Mouse (Mus musculus) testis, postnatal 10 days (tissue): ENCODE results near the gene Erv3.
"Not testable (repeated sequence)": the region's sequence is repeated elsewhere in the genome, so short reads cannot be mapped to it uniquely, and the experiment has no call there.

Source experiments
- DNase-seq: peaks from one replicate; pipeline ENCODE4 v3.0.0; 2021; ENCODE audit warnings: low spot score

Gene Erv3

DNA sequence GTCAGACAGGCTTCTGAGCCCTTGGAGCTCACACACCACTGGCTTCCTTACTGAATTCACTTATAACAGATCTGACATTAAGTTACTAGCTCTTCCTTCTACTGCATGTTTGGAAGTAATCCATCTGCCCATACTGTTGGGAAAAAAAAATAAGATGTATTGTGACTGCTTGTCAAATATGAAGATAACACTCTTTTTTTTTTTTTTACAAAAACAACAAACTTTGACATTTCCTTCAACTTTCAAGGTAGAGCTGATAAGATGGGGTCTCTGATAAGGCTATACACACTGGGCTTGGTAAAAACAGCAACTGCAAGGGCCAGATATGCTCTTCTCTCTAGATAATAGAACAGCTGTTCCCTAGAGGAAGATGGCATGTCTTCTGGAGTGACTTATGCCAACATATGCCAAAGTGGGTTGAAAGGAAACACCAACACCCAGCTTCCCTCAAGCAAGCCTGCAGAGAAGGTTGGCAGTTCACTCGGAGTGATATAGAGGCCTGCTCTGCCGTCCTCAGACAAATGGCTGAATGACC, 4.8 kb upstream of the Erv3 start:
- DNase-seq = no peak

DNA sequence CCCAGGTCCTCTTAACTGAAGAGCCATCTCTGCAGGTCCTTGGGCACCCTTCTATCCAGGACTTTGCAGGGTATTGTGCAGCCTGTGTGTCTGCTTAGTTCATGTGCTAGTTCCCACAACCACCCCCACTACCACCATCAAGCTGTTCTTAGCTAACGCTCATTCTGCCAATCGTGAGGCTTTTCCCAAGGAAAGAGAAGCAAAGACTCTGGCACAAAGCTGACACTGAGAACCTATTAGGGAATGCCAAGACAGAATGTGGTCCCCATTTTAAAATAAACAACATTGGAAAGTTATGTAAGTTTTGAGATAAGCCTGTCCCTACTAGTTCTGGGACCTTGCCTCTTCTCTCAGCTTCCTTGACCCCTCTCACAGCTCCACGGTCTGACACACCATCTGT, 3.9 kb upstream of the Erv3 start:
- DNase-seq = no peak

DNA sequence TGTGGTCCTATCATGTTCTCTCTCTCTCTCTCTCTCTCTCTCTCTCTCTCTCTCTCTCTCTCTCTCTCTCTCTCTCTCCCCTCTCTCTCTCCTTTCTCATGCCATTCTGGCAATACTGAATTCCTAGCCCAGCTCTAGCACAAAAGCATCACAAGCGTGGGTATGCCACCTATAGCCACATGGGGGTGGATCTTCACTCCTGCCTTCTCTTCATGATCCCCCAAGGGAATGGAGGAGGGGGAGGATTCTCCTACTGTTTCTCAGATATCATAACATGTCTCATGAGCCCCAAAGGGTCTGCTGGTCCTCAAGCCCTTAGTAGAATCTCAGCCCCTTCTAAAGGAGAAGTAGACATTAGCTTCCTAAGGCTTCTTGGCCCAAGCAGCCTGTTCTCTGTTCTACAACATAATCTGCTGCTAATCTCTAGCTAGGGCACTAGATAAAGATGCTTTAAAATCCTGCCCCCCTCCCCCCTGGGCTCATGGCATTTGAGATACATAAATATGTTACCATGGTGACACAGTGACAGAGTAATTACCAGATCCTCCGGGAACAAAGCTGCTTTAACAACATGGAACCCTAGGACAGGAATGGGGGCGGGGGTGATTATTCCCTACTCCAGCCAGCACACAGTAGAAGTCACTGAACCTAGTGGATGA, 3.2 kb upstream of the Erv3 start:
- no peak for DNase-seq

DNA sequence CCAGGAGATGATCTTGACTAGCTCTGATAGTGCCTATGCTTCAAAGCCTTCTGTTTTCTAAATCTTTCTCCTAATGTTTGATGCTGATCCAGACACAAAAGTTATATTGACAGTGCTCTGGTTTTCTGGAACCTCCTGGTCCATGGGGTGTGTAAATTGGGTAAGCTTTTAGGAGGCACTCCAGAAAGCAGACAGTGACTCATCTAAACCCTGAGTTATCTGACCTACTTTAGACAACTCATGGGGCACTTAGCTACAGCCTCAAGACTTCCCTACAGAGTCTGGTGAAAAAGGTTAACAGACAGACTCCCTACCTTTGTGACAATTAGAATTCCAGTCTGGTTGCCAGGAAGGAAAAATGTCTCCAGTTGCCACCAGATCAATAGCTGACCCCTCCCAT, 1.7 kb downstream of the Erv3 start:
- no peak for DNase-seq

DNA sequence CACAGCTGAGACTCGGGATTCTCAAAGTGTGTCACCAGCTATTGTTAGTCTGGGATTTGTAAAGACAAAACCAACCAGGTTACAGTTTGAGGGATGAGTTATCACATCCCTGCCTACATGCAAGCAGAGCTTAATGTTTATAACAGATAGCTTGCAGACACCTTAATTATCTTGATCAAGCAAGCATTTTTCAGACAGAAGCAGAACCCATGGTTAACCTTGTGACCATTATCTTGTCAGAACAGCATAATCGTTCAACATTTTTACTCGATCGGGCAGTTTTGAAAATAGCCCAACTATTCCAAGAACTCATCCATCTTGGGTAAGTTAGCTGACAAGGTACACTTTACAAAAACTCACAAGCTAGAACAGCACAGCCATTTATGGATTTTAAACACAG, 5.8 kb downstream of the Erv3 start:
- no peak for DNase-seq

DNA sequence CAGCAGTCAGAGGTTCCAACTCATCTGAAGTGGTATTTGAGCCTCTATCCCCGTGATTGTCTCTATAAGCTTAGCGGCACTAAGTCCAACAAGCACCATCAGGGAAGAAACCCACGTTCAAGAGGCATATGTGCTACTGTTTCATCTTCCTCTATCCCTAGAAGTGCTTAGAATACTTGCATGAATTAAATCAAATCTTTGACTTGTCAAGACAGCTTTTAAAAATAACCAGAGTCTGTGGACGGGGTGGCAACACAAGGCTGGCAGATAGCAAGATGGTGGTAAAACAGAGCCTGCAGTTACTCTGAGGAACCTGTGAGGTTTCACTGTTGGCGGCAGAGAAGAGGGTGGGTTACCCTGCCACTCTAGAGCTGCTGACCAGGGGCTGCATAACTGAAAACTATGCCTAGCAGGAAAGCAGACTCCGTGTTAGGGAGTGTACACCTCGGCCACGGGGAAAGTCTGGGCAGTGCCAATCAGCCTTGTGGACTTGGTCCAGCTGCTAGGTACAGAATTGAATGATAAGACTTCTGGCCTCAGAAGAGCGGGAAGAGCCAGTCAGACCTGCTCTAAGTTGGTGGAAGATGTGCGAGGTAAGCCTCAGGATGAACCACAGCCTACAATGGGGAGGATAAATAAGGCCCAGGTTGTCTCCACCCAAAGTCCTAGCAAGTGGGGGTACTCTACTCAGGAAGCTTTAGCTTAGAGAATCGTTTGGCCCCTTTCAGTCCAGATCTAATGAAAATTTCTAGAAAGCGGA, 8.0 kb downstream of the Erv3 start:
- DNase-seq = no peak

DNA sequence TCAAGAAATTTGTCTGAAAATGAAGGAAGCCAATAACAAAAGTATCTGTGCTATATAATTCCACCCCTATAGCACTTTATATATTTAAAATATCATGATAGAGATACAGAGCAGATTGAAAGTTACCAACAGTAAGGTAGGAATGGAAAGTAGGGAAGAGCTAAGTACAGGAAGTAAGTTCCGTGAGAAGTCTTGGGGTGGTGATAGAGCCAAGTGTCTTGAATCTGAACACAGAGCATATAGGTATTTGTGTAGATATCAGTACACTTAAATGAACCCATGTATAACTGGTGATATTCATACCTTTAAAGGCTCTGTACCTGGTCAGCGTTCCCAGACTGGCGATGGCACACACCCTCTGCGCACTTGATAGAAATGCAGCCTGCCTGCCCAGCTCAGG, 9.5 kb downstream of the Erv3 start:
- DNase-seq = no peak

DNA sequence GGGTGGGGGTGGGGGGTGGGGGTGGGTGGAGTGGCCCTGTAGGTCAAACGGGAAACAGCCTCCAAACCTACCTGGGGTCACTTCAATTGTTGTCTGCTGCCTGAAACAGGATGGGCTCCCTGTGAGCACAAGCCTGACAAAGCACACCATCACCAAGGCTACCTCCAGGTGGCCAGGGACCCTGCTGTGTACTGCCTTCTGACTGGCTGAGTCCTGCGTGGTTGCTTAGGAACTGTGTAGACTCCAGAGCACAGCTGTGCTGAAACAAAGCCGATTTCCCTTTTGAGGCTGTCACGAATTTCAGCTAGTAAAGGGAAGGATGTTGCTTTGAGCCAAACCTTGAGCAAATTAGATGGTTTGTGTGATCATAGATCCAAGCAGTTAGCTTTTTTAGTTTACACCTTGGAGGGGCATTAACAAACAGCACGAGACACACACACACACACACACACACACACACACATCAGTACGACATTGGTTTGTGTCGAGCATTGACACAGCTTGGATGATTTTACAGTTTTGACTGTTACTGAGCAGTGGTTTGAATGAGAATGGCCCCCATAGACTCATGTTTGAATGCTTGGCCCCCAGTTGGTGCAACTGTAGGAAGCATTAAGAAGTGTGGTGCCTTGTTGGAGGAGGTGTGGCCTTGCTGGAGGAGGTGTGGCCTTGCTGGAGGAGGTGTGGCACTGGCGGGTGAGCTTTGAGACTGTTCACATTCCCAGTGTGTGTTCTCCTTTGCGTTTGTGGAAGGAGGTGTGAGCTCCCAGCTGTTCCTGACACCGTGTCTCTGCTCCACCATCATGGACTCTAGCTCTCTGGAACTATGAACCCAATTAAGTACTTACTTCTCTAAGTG, 11.8 kb downstream of the Erv3 start:
- no peak for DNase-seq

DNA sequence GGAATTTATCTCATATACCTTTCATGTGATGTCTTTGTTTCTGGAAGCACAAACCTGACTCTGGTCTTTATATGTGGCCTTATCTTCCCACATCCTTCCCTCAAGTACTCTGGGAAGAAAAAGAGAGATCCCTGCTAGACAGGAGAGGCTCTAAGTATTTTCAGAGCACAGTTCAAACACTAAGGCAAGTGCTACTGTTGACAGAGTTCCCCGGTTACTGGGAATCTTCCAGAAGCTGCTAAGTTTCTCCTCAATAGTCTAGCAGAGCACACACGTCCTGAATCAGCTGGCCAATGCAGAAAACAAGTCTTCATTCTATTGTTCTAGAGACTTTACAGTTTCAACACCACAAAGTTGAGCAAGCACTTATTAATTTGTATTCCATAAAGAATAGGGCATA, 12.7 kb downstream of the Erv3 start:
- no peak for DNase-seq

DNA sequence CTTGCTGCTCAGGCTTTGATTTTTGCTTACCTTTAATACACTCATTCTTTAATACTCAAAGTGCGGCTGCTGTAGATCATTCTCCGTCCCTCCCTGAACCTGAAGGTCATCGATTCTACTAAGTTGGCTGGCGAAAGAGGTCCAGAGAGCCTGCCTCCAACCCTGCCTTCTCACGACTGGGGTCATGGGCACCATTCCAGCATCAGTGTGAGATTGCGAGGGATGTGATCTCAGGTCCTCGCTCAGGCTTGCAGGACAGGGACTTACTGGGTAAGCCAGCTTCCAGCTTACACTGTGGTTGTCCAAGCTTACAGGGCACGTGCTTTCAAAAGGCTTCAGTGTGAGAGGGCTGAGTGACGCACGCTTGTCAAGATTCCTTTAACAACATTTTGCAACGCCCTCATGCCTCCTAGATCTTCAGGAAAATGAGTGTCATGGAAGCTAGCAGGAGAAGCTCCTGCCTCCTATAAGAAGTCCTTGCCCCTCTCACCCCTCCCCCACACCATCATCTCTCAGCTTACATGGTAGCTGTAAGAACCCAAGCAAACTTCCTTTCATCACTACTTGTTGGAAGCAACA, 13.3 kb downstream of the Erv3 start:
- no peak for DNase-seq

DNA sequence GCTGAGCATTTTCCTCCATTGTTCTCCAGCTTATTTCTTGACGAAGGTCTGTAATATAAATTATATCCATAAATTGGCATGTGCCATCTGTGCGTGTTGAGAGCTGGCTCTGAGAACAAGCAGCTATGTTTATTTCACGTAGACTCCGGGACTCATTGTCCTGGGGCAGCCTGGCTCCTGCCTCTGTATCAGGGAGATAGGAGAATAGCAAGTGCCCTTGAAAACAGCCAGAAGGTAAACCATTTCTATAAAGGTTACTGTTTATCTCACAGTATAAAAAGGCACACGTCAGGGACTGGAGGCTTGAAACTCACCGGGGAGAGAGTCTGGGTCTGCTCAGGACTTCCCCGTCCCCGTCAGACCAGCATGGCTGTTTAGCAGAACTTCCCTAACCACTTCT, 13.9 kb downstream of the Erv3 start:
- DNase-seq = no peak

DNA sequence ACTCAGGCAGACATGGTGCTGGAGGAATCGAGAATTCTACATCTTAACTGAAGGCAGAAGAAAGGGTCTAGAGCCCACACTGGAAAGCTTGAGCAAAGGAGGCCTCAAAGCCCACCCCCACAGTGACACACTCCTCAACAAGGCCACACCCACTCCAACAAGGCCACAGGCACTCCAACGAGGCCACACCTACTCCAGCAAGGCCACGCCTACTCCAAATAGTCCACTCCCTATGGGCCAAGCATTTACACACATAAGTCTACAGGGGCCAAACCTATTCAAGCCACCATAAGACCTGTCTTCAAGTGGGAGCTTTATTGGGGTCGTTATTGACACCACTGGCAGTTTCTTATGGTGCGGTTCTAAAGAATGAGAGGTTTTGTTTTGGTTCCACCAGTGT, 17.0 kb downstream of the Erv3 start:
- DNase-seq = no peak

DNA sequence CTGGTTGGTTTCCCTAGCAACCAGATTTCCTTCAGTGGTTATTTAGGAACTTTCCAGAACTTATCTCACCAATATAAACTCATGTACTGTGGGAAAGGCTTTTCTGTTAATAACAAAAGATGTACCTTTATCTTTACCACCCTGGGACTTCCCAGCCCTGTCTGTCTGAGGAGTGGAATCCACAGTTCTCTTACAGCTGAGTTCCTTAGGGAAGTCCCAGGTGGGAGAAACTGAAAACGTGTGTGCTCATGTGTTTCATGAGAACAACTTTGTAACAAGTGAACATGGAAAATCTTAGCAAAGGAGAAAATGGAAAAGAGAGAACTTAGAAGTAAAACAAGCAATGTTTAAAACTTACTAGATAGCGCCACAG, 18.2 kb downstream of the Erv3 start:
- DNase-seq = no peak

DNA sequence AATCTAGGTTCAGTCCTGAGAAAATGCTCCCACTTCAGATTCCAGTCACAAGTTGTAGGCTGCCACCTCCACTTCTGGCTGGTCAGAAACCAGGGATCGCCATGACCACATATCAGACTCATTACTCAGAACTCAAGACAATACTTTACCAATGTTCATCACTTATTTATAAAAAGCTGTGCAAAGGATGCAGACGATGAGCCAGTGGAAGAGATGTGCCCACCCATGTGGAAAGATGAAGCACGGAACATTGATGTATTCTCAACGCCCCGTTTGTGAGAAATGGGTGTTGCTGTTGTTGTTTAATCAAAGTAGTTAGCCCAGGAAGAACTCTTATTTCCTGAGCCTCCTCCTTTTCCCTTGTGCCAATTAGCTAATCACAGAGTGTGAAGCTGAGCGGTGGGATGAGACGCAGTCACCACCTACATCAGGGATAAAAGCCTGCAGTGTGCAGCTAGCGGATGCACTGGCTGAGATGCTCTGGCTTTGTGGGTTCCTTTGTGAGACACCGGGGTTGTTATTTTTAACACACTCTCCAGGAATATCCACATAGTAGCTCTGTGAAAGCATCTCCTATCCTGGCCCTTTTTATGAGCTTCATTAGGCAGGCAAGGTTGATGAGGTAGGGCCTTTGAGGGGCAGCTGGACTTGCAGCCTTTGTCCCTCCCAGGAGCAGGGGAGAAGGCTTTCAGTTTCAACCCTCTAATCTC, 18.8 kb downstream of the Erv3 start:
- DNase-seq = no peak

DNA sequence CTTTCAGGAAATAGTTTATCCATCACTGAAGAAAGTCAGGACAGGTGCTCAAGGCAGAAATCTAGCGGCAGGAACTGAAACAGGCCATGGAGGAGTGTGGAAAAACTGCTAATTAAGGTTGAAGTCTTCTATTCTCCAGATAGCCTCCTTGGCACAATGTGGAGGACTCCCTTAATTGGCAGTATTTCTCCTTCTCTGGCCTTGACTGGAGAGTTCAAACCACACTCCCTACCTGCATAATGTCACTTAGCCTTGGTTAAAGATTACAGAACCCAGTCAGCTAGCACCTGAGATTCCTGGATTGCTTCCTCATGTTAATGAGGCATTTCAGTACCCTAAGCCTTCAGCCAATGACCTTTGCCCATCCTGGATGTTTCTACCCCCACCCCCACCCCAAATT, 25.3 kb downstream of the Erv3 start:
- no peak for DNase-seq

DNA sequence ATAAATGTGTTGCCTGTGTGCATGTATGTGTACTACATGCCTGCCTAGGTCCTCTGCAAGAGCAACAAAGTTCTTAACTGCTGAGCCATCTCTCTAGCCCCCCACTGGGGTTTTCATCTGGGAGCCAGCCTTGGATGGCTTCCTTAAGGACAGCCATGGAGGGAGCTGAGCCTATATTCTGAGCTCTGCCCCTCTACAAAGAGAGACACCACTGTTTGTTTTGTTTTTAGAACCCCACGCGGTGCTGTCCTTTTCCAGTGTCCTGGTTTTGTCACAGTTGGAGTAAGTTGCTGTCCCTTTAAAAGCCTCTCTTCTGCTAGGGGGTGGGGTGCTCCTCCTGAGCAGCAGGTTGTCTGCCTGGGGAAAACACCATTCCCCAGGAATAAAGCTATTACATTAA, 27.7 kb downstream of the Erv3 start:
- DNase-seq = no peak

DNA sequence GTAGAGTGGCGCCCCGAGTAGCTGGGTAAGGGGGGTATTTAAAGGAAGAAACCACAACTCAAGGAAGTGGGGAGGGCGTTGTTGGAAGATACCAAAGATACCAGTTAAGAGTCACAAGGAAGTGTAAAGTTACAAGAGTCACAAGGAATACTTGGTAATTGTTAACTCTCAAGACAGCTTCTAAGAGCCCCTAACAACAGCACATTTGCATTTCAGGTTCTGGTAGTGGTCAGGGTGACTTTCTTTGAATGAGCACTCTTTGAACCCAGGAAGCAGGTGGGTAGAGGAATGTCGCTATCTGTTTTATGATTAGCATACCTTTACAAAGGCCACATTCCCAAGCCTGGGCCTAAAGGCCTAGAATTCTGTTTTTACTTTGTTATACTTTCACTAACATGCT, 28.6 kb downstream of the Erv3 start:
- DNase-seq = not testable (repeated sequence)

DNA sequence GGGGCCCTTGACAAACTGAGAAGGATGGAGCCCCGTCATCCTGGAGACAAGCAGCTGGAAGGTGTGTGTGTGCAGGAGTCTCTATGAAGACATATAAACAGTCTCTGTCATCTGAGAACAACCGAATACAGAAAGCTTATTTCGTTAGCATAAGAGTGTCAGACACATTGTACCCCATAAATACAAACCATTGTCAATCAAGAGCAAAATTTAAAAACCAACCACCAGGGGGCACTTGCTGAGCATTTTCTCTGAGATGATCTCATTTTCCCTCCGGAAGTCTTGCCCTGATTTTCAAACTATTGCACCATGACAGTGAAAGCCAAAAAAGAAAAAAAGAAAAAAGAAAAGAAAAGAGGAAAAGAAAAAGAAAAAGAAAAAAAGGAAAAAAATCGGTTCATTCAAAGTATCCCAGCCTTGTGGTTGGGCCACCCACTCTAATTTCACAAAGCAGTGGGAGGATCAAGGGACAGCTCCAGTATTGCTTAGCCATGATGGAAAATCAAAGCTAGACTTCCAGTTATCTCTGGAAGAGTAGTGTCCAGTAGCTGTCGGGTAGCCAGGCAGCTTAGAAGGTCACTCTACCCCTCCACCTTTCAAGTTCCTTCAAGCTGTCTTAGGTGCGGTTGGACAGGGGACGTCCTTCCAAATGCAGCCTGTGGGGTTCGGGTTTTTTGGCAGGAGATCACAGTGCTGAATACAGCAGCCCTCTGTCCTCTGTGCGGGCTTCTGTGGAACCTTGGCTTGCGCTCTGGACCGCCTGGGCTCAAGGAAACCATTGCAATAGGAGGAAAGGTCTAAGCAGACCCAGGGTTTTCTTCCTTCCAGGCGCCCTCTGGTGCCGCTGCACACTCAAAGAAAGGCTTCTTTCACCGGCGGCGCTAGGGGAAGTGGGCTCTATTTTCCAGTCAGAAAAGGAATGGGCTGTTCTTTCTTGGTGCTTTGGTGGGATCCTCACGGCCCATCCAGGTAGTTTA, 31.3 kb downstream of the Erv3 start:
- peak; percentile 56 for DNase-seq

DNA sequence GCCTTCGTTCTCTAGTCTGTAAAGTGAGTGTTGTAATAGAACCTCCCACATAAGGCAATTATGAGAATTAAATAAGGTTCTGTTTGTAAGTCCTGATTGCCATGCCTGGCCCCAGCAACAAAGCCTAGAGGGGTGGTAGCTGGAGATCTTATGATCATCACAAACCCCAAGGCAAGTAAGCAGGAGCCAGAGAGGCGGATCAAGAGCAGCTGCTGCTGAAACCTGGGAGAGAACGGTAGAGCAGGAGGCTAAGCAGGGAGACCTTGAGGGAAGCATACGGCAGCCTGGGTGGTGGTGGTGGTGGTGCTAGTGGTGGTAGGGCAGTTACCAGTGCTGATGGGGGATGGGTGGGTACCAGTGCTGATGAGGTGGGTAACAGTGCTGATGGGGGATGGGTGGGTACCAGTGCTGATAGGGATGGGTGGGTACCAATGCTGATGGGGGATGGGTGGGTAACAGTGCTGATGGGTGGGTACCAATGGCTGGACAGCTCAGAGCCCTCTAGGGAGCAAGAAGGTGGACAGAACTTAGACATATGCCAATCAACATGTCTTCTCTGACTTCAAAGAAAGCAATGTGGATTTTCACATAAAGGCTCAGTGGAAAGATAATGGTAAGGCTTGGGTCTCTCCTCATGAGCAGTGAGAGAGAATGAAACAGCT, 32.4 kb downstream of the Erv3 start:
- DNase-seq = no peak

DNA sequence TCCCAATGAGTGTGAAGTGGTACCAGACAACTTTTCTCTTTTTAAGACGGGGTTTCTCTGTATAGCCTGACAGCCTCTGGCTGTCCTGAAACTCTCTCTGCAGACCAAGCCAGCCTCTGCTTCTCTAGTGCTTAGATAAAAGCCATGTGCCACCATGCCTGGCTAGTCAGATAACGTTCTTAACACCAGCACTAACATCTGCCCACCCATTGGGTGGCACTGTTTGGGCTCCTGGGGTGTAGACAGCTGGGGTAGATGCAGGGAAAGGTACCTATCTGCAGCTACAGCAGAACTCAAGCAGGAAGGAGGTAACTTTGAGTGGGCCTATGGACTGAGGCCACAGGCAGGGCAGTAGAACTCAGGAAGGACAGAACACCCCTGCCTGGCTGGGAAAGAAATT, 34.0 kb downstream of the Erv3 start:
- DNase-seq = no peak
